Mouse (Mus musculus): ENCODE measurements at regions not wholly inside any gene's neighbourhood (a gene's known extent, or its start where the extent isn't known, plus 50 kb on each side); places are given as distances from the start of the nearest gene placed in this dataset.

- H3K27ac ChIP-seq (ENCODE audit: insufficient read depth, low read depth, low read length) = no peak overlapping the region
- 59% methylated on average over 2 of the region's 2 CpGs for WGBS
- H3K4me1 ChIP-seq (ENCODE audit: control insufficient read depth, insufficient read depth, low read length) = peaks cover 2% of the 10 kb centered on the region; the same call in 1 of the 2 replicates
- no peak overlapping the region for H3K4me3 ChIP-seq (ENCODE audit: insufficient read depth, low read depth, low read length)
- TF ChIP-seq CTCF (IDR thresholded peaks at IDR 0.05; ENCODE audit: insufficient read depth, low read depth, low read length) = no peak
- no peak for TF ChIP-seq POLR2A (IDR thresholded peaks at IDR 0.05; ENCODE audit: insufficient read depth, low read depth, low read length)
These were observed 917.0 kb upstream of the Lrrc6 start for GRCm38 (mm10) chr15:67417742-67418163.

GRCm38 (mm10) chr15:67415840-67416239, 915.1 kb upstream of the Lrrc6 start:
- no peaks in the 10 kb centered on the region for H3K4me1 ChIP-seq (ENCODE audit: control insufficient read depth, insufficient read depth, low read length)
- TF ChIP-seq POLR2A (IDR thresholded peaks at IDR 0.05; ENCODE audit: insufficient read depth, low read depth, low read length) = no peak
- TF ChIP-seq CTCF (IDR thresholded peaks at IDR 0.05; ENCODE audit: insufficient read depth, low read depth, low read length) = no peak
- no peak overlapping the region for H3K4me3 ChIP-seq (ENCODE audit: insufficient read depth, low read depth, low read length)
- WGBS = 93% methylated on average over 2 of the region's 2 CpGs
- no peak overlapping the region for H3K27ac ChIP-seq (ENCODE audit: insufficient read depth, low read depth, low read length)

DNA sequence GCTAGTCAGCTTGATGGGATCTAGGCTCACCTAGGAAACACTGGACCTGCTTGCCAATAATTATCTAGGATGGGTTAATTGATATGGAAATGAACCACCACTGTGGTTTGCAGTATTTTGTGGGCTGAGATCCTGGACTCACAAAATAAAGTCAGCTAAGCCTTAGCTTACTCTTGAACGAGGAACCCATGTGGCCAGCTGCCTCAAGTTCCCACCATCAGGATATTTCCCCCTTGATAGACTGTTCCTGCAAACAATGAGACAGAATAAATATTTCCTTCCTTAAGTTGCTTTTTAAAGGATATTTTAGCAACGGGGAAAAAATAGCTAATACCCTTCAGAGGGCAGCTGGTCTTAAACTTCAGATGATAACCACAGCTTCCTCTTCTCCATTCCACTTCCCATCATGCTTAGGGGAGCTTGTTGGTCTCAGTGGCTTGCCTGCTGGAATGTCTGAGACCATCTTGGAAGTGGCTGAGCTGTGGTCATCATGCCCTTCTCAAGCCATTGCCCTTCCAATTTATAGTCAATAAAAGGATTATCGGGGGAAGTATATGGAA, 913.7 kb upstream of the Lrrc6 start:
- Histone ChIP-seq H3K4me1 (ENCODE audit: control insufficient read depth, insufficient read depth, low read length) (no peaks in the 10 kb centered on the region), H3K27ac (ENCODE audit: insufficient read depth, low read depth, low read length) (no peak overlapping the region), H3K4me3 (ENCODE audit: insufficient read depth, low read depth, low read length) (no peak overlapping the region)
- WGBS = 82% methylated on average over 3 of the region's 3 CpGs
- TF ChIP-seq CTCF (IDR thresholded peaks at IDR 0.05; ENCODE audit: insufficient read depth, low read depth, low read length) = no peak
- TF ChIP-seq POLR2A (IDR thresholded peaks at IDR 0.05; ENCODE audit: insufficient read depth, low read depth, low read length) = no peak

DNA sequence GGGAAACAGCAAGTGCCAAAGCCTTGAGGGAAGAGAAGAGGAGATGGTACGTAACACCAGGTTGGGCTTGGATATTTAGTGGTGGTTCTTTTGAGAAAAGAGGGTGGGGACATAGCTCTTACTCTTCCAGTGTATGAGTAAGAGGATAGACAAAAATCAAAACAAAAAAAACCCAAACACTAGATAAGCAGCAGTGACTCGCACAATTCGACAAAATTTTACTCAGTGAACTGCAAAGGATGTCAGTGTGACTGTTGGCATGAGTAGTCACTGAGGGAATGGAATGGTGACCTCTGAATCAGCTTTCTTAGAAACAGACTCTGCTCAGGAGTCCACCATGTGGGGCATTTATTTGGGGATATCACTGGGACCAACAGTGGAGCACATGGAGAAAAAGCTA, 912.9 kb upstream of the Lrrc6 start:
- 95% methylated on average over 3 of the region's 3 CpGs for WGBS
- TF ChIP-seq CTCF (IDR thresholded peaks at IDR 0.05; ENCODE audit: insufficient read depth, low read depth, low read length) (no peak), POLR2A (IDR thresholded peaks at IDR 0.05; ENCODE audit: insufficient read depth, low read depth, low read length) (no peak)
- Histone ChIP-seq H3K27ac (ENCODE audit: insufficient read depth, low read depth, low read length) (no peak overlapping the region), H3K4me3 (ENCODE audit: insufficient read depth, low read depth, low read length) (no peak overlapping the region), H3K4me1 (ENCODE audit: control insufficient read depth, insufficient read depth, low read length) (no peaks in the 10 kb centered on the region)

DNA sequence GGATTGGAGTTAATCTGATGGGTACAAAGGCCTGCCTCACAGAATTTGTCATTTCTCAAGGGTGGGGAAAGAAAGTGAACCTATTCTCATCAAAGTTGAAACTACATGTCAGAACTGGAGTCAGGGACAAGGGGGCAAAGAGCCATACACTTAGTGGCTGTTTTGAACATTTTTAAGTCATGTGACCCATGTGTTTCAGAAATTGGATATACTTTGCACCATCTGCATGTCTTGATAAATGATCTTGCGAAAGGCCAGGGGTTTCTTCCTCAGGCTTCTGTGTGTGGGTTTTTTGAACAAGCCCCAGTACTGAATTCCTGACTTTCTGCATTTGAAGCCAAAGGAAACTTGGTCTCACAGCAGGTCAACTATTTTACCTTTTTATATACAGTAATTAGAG, 911.7 kb upstream of the Lrrc6 start:
- 100% methylated on average over 1 of the region's 1 CpGs for WGBS
- Histone ChIP-seq H3K4me1 (ENCODE audit: control insufficient read depth, insufficient read depth, low read length) (no peaks in the 10 kb centered on the region), H3K27ac (ENCODE audit: insufficient read depth, low read depth, low read length) (no peak overlapping the region), H3K4me3 (ENCODE audit: insufficient read depth, low read depth, low read length) (no peak overlapping the region)
- no peak for TF ChIP-seq CTCF (IDR thresholded peaks at IDR 0.05; ENCODE audit: insufficient read depth, low read depth, low read length)
- TF ChIP-seq POLR2A (IDR thresholded peaks at IDR 0.05; ENCODE audit: insufficient read depth, low read depth, low read length) = no peak

GRCm38 (mm10) chr15:67411657-67412056, 910.9 kb upstream of the Lrrc6 start:
- Histone ChIP-seq H3K4me3 (ENCODE audit: insufficient read depth, low read depth, low read length) (no peak overlapping the region), H3K4me1 (ENCODE audit: control insufficient read depth, insufficient read depth, low read length) (no peaks in the 10 kb centered on the region), H3K27ac (ENCODE audit: insufficient read depth, low read depth, low read length) (no peak overlapping the region)
- TF ChIP-seq CTCF (IDR thresholded peaks at IDR 0.05; ENCODE audit: insufficient read depth, low read depth, low read length) = no peak
- no peak for TF ChIP-seq POLR2A (IDR thresholded peaks at IDR 0.05; ENCODE audit: insufficient read depth, low read depth, low read length)
- 96% methylated on average over 2 of the region's 2 CpGs for WGBS

DNA sequence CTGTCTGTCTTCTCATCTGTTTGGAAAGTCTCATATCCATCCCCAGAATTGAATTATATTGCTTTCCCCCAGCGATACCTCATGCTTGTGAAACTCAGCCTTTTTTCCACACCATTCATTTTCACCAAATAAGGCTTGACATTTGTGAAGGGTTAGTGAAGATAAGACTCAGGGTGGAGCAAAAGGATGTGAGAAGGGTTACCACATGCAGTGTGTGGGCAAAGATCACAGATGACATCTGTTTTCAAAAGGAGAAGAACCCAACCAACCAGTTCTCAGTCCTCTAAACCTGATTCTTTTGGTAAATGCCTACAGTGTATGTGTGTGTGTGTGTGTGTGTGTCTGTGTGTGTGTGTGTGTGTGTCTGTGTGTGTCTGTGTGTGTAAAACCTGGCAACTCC, 909.3 kb upstream of the Lrrc6 start:
- WGBS = 97% methylated on average over 1 of the region's 1 CpGs
- H3K27ac ChIP-seq (ENCODE audit: insufficient read depth, low read depth, low read length) = no peak overlapping the region
- no peak for TF ChIP-seq CTCF (IDR thresholded peaks at IDR 0.05; ENCODE audit: insufficient read depth, low read depth, low read length)
- no peak for TF ChIP-seq POLR2A (IDR thresholded peaks at IDR 0.05; ENCODE audit: insufficient read depth, low read depth, low read length)
- no peak overlapping the region for H3K4me3 ChIP-seq (ENCODE audit: insufficient read depth, low read depth, low read length)
- no peaks in the 10 kb centered on the region for H3K4me1 ChIP-seq (ENCODE audit: control insufficient read depth, insufficient read depth, low read length)

DNA sequence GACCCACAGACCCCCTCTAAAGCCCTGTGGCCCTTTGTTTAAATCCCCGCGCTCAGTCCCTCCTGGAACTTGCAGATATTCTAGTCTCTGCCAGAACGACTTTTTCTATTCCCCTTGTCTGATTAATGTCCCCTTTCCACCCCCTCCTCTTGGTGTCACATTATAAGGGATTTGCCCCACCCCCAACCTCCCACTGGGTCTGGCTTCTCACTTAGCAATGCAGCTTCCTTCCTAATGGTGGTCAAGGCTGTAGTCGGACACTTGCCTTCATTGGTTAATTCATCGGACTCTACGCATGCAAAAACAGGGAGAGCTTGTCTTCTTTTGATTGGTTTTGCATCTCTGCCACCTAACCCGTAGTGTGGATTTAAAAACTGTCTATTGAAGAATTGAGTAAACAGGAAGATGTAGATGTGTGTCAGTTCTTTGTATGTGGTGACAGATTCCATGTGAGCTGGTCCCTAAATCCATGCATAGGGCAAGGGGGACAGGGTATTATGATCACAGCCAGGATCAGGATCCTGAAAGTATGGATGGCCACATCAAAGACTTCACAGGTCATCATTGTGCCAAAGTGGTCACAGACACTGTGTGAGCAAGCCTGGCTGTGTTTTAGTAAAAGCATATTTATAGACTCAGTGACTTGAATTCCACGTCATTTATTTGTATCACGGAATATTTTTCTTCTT, 908.3 kb upstream of the Lrrc6 start:
- WGBS = 80% methylated on average over 9 of the region's 9 CpGs
- no peak overlapping the region for H3K27ac ChIP-seq (ENCODE audit: insufficient read depth, low read depth, low read length)
- H3K4me1 ChIP-seq (ENCODE audit: control insufficient read depth, insufficient read depth, low read length) = no peaks in the 10 kb centered on the region
- H3K4me3 ChIP-seq (ENCODE audit: insufficient read depth, low read depth, low read length) = no peak overlapping the region
- TF ChIP-seq CTCF (IDR thresholded peaks at IDR 0.05; ENCODE audit: insufficient read depth, low read depth, low read length) = no peak
- TF ChIP-seq POLR2A (IDR thresholded peaks at IDR 0.05; ENCODE audit: insufficient read depth, low read depth, low read length) = no peak

DNA sequence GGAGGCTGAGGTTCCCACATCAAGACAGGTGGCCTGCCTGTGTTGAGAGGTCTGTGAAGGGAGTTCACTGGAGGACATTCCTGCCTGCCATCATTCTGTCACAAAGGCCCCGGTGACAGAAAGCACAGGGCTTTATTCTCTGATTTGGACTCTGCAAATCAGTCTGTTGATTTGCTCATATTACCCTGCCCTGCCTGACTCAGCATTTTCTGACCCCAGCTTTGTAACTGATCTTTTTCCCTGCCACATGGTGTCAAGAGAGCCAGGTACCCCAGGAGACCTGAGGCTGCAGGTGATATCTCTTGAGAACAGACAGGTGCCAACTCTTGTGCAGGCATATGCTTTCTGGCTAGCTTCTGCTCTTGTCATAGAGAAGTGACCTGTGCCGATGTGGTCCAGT, 906.5 kb upstream of the Lrrc6 start:
- no peak overlapping the region for H3K4me3 ChIP-seq (ENCODE audit: insufficient read depth, low read depth, low read length)
- 77% methylated on average over 2 of the region's 2 CpGs for WGBS
- H3K27ac ChIP-seq (ENCODE audit: insufficient read depth, low read depth, low read length) = no peak overlapping the region
- TF ChIP-seq CTCF (IDR thresholded peaks at IDR 0.05; ENCODE audit: insufficient read depth, low read depth, low read length) (no peak), POLR2A (IDR thresholded peaks at IDR 0.05; ENCODE audit: insufficient read depth, low read depth, low read length) (no peak)
- no peaks in the 10 kb centered on the region for H3K4me1 ChIP-seq (ENCODE audit: control insufficient read depth, insufficient read depth, low read length)
